Mouse (Mus musculus) testis, adult 2 months (tissue): ENCODE measurements around the gene Abat.

ENCODE experiments used
- CTCF ChIP-seq: fragments of 200-500 bp; IDR thresholded peaks from 2 replicates; pipeline ENCODE4 v1.5.1; 2012; ENCODE audit warnings: low read depth, mild to moderate bottlenecking, inconsistent platforms, low read length, moderate library complexity; ENCODE audit not compliant: control insufficient read depth, insufficient read depth, insufficient replicate concordance
- POLR2A ChIP-seq: fragments of 200-500 bp; IDR thresholded peaks from 2 replicates; pipeline ENCODE4 v1.6.1; 2012; ENCODE audit warnings: low read depth, mild to moderate bottlenecking, inconsistent platforms, low read length, moderate library complexity; ENCODE audit not compliant: control insufficient read depth

DNA sequence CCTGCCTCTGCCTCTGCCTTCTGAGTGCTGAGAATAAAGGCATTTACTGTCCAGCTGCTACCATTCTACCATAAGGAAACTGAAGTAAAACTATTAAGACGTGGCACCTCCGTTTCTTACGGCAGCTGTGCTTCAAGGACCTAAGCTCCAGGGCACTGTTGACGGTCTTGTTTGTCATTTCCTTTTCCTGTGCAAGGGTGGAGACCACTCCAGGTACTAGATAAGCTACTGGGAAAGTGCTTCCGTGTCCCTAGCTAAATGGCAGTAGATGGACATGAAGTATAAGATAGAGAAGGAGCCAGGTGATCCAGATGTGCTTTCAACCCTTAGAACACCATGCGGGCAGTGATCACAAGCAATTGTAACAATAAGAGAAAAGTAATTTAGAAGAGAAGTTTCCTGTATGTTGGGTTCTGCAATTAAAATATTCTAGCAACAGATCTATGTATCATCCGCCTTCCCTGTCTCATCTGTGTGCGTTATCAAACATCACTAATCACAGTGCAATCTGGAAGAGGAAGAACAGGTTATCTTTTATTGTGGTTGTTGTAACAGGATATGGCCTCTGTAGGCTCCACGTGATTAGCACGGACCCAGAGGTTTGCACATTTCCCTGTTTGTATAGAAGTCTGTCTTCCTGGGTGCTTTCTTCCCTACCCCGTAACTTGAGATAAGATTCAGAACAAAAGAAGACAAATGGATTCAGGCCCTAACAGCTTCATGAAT is 126.4 kb downstream of the Abat start:
- TF ChIP-seq CTCF (no peak), POLR2A (no peak)
